Mouse (Mus musculus) c-Kit-positive CD71-positive TER-119-negative erythroid progenitor cells, embryonic 14.5 days (primary cell): ENCODE data around the gene Clk3.
"Not testable (repeated sequence)": the region's sequence is repeated elsewhere in the genome, so short reads cannot be mapped to it uniquely, and the experiment has no call there.

Experiments
- DNase-seq: peaks from one replicate; pipeline ENCODE4 v3.0.0-alpha.2; 2013; ENCODE audit warnings: low read depth

Gene Clk3

DNA sequence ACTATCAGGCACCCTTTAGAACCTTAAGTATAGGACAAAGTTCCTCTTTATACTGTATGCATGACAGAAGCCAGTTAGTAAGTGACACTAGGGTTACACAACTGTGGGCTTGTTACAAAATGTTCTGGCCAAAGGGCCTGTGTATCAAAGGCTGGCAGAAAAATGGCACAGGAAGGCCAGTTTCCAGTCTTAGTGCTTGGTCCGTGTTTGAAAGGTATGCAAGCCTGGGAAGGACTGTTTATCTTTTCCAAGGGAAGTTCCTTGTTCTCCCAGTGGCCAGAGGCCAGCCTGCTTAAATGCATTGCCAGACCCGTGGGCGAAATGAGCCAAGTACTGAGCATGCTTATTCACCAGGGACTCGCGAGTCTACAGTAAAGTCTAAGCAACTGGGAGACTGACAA, 42.3 kb downstream of the Clk3 start:
- DNase-seq, result no peak

DNA sequence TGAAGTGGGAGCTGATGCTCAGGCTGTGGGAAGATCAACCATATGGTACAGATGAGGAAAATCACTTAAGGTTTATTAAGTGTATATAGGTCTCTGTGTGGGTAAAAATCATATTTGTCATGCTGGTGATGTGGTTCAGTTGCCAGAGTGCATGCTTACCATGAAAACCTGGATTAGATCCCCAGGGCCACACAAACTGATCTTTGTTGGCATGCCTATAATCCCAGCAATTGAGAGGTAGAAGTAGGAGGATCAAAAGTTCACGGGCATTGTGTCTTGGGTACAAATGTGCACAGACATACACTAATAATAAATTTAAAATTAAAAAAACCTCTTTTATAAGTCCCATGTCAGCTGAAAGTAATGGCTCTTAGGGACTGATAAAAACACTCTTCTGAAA, 43.3 kb downstream of the Clk3 start:
- DNase-seq, result no peak

DNA sequence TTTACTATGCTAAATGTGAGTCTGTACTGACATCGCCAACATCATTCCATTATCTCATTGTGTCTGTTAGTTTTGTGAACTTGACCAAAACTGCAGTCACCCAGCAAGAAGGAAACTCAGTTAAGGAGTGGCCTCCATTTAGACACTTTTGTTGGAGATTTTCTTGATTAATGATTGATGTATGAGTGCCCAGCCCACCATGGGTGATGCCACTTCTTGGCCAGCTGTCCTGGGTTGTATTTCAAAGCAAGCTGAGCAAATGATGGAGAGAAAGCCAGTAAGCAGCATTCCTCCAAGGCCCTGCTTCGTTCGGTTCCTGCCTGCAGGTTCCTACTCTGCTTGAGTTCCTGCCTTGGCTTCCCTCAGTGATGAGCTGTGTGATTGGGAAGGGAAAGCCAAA, 44.9 kb downstream of the Clk3 start:
- DNase-seq, result no peak

DNA sequence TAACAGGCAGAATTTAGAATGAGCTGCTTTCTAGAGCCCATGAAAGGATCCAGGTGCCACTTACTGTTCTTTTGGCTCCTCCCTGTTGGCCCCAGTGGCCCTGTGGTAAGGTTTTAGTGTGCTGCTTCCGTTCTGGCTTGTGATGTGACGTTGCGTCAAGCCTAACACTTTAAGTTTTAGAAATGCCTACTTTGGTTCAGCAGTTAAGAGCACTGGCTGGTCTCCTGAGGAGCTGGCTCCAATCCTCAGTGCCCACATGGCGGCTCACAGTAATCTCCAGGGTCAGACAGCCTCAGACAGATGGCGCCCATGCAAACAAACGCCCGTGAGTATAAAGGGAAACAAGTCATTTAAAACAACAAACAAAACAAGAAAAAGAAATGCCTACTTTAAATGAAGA, 47.3 kb downstream of the Clk3 start:
- no peak for DNase-seq

DNA sequence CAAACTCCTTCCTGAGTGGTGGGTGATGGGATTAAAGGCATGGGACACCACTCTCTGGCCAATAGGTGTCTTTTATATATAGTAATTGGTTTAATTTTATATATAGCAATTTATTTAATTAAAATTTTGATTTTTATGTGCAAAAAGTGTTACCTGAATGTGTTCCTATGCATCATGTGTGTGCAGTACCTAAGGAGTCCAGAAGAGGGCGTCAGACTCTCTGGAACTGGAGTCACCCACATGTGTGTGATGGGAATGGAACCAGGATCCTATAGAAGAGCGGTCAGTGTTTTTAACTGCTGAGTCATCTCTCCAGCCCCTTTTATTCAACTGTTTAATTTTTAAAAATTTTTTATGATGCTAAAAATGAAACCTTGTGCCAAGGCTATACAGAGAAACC, 53.5 kb downstream of the Clk3 start:
- no peak for DNase-seq

DNA sequence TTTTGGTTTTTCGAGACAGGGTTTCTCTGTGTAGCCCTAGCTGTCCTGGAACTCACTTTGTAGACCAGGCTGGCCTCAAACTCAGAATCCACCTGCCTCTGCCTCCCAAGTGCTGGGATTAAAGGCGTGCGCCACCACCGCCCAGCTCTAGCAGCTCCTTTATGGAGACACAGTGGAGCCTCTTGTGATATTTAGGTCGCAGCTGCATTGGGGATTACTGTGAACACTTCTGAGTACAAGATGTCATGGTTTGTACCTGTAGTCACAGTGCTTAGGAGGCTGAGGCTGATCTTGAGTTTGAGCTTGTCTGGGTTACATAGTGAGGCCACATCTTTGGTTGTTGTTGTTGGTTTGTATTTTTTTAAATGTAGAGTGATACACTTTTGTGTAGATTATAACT, 55.4 kb downstream of the Clk3 start:
- not testable (repeated sequence) for DNase-seq

DNA sequence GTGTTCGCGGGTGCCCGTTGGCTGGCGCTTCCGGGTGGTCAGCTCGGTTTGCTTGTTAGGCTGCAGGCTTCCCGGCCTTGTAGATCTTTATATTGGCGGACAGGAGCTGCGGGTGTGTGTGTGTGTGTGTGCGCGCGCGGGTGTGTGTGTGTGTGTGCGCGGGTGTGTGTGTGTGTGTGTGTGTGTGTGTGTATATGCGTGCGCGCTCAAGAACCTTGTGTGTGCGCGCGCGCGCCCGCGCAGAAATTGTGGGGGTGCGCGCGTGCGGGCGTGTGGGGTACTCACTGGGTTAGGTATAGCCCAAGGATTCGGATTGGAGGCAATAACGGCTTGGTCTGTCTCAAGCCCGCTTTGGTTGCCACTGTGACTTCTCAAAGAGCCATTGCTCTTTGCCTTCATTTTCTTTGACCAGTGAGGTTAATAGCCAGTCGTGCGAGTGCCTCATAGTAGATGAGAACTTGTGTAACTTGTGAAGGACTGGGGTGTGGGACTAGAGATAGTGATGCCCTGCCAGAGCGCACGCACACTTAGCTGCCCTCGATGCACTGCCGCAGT, 56.9 kb downstream of the Clk3 start:
- peak; percentile 48 for DNase-seq

DNA sequence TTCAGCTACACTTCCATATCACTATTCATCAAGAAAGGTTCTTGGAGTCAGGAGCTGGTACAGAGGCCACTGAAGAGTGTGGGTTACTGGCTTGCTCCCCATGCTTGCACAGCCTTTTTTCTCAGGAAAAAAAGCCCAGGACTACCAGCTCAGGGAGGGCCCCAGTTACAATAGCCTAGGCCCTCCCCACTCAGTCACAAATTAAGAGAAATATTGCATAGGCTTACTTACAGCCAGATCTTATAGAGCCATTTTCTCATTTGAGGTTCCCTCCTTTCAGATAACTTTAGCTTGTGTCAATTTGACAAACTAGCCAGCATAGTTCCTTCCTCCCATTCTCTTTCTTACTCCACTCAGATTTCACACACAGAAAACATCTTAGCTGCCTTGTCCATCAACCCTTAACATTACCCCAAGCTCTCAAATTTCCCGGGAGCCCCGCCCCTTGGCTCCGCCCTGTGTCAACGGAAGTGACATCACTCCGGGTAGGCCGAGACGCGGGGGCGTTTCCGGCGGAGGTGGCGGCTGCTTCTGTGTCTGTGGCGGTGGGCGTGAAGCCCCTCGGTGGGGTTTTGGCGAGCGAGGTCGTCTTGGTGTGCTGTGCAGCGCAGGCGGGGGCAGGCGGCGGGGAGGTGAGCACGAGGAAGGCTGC, 57.5 kb downstream of the Clk3 start, which contains the start of gene Edc3:
Gene Edc3, plus strand, starts transcription at position 473 of the 652 bp plus-strand sequence.
- peak; percentile 82 for DNase-seq

DNA sequence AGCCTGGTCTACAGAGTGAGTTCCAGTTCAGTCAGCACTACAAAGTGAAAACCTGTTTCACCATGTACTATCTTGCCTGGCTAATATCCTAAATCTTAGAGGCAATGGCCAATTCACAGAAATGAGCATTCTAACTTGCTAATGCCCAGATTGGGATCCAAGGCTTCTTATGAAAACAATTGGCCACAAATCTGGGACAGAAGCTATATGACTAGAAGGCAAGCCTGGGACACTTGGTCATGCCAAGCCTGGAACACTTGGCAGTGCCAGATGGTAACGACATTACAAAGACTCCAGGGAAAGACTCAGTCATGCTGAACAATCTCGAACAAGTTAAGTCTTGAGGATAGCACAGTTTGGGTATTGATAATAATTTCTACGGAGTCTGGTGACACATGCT, 59.2 kb downstream of the Clk3 start:
- DNase-seq, result no peak
